ENCODE assay signal across 7 mouse cellular contexts in genomic region chr3:127970891-127971290, GRCm38 (mm10).
DNase-seq lines count a peak whose midpoint lies in the region; ATAC-seq lines count a peak whose summit lies in the region.

No protein-coding gene starts in this region.

- no peak for ATAC-seq in liver, embryonic 11.5 days (replicated peaks; ENCODE audit: low FRiP score)

- H3K27ac ChIP-seq in liver, embryonic 11.5 days (ENCODE audit: low read depth, low read length): no peak overlapping the region

- H3K4me3 ChIP-seq in liver, embryonic 11.5 days (ENCODE audit: low read depth, low read length): no peak overlapping the region

- H3K36me3 ChIP-seq in liver, embryonic 11.5 days (ENCODE audit: control insufficient read depth, insufficient read depth, low read length): no peaks in the 10 kb centered on the region

- H3K27me3 ChIP-seq in liver, embryonic 11.5 days (replicated peaks; ENCODE audit: control insufficient read depth, insufficient read depth, low read length): no peaks in the 10 kb centered on the region

- H3K4me2 ChIP-seq in liver, embryonic 11.5 days: no peak overlapping the region

- 6% methylated on average over 5 of the region's 5 CpGs for WGBS in liver, embryonic 11.5 days

- no peaks in the 10 kb centered on the region for H3K4me1 ChIP-seq in liver, embryonic 11.5 days (replicated peaks; ENCODE audit: control insufficient read depth, insufficient read depth, low read length)

- no peaks in the 10 kb centered on the region for H3K9me3 ChIP-seq in liver, embryonic 11.5 days (ENCODE audit: control insufficient read depth, low read length)

- peak; percentile 75 for DNase-seq in 3T3-L1 (ENCODE audit: low read depth, low spot score)
- DNase-seq in 416B (ENCODE audit: low read depth): peak; percentile 60
- DNase-seq in adrenal gland, postnatal 10 days: peak; percentile 85
- DNase-seq in embryo, embryonic 11 days: peak; percentile 68
- peak; percentile 66 for DNase-seq in hindlimb bud, embryonic 11.5 days (ENCODE audit: extremely low spot score, low read depth, low spot score)
- DNase-seq in liver, embryonic 11.5 days (ENCODE audit: low spot score): peak; percentile 68
- peak; percentile 48 for DNase-seq in spleen, adult 12 weeks (ENCODE audit: low spot score)

- H3K9ac ChIP-seq in liver, embryonic 11.5 days (ENCODE audit: low read depth, low read length): no peak overlapping the region
